Mouse (Mus musculus): ENCODE data around the gene Cdh18. TPM values are rescaled to one million over a fixed set of nuclear protein-coding genes. Genes with fewer than 3 reads are reported as not detected.
"Not testable (repeated sequence)": the region's sequence is repeated elsewhere in the genome, so short reads cannot be mapped to it uniquely, and the experiment has no call there.

Gene Cdh18
- total RNA-seq, 2 experiments from 2014 or later, result 0.99 to 1.00 TPM

DNA sequence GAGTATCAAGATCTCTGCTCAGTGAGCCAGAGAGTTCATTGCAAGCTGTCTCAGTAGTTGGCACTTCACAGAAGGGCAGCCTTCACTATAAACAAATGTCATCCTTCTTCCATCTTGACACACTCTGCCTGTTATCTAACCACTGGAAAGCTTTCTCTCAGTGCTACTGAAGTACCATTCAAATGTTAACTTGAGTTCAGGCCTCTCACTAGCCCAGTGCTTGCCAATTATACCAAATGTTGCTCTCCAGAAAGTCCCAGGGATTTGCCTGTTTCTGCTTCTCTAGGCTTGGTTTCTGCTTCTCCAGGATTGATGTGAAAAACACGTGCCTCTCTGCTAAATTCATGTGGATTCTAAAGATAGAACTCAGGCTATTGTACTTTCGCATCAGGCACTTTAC lies 681.8 kb downstream of the Cdh18 start:
- no peak for DNase-seq

DNA sequence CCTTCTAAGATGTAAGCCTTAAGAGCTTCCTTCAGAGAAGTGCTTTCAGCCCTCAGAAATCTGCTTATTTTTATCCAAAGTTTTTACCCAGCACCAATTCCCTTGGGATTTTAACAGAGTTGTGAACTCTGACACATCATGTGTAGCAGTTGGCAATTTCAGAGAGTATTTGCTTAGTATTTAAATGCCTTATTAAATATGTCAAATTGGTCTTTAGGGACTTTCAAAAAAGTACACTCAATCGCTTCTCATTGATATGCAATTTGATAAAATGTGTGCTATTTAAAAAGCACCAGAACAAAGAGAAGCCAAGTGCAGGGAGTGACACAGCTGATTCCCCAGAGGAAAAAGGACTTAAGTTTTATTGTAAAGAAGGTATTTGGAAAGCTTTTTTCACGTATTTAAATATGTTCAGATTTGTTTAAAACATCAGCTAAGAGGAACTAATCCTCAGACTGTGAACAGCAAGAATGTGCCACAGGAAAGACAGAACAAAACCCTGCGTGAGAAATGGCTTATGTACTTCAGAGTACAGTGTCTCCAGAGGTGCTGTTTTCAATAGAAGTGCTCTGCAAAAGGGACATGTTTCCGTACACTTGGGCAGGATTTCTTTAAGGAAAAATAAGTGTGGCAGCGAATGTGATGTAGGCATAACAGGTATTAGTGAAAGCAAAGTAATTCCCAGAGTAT lies 709.1 kb downstream of the Cdh18 start:
- DNase-seq, result no peak

DNA sequence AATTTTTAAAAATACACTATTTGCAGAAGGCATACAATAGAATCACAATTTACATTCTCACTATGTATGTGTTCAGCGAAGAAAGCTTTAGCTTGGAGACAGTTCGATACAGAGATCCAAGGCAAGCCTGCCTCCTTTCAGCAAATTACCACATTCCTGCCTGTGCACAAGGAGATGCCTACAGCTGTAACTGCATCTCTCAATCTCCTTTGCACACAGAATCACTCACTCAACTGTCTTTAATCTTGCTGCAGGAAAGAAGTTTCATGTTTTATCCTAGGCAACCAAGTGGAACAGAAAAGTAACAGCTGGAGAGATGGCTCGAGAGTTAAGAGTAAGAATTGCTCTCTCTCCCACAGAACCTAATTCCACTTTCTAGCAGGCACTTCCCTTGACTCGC lies 729.6 kb downstream of the Cdh18 start:
- no peak for DNase-seq

DNA sequence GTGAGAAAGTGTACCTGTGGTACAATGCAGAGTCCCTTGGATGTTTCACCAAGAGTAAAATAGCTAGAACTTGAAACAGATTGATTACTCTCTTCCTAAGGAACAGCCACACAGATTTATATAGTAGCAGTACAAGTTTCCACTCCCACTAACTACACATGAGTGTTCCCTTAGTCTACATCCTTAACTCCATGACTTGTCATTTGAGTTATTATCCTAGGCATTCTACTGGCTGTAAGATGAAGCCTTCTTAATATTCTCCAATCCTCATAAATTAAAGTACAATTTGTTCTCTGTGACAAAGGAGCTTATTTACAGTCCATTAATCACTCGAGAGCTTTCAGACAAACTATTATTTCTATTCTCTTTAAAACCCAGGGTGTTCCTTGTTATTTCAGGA lies 756.2 kb downstream of the Cdh18 start:
- no peak for DNase-seq

GRCm38 (mm10) chr15:23316766-23317165 lies 767.9 kb downstream of the Cdh18 start:
- no peak for DNase-seq

DNA sequence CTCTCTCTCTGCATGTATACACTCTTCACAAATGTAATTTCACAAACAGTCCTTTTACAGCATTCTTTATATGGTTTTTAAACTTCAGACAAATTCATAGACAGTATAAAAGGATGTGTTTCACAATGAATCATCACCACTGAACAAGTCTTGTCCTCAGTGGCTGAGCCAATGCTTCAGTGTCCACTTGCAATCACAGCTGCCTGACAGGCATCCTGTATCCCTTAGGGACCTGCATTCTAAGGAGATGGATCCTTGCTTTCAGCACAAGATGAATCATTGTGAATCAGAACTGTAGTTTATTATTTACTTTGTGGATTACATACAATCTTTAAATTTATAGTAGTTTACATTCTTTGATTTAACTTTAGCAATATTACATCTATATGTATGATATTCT lies 768.6 kb downstream of the Cdh18 start:
- DNase-seq, result no peak

DNA sequence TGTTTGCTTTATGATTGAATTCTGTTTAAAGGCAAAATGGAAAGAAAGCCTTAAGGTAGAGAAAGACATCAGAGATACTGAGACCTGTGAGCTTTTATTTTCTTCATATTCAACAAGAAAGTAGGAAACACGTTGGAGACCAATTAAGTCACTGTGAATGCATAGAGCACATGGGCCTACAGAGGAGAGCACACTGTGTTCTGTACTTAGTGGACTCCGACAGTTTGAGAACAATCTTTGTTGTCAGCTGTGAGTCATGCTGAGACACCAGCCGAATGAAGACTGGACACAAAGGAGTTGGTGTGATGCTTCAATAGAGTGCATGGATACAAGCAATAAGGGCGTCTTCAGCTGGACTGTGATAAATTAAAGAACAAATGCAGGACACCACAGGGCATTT lies 791.5 kb downstream of the Cdh18 start:
- DNase-seq, result not testable (repeated sequence)

DNA sequence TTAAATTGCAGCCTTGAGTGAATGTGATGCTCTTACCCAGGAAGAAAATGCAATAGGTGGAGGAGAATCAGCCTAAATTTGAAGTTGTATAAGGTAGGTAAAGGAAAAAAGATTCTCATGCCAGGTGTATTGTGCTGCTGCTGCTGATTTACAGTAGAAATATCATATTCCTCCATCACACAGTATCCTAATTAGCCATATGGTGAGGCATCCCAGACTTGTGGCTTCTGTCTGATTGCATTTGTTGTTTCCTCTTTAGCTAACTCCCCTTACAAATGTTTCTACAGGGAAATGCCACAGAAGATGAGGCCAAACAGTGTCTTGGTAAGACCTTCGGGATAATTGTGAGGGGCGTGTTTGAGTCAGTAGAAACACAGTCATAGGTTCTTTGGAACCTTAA lies 802.3 kb downstream of the Cdh18 start:
- DNase-seq, result no peak

DNA sequence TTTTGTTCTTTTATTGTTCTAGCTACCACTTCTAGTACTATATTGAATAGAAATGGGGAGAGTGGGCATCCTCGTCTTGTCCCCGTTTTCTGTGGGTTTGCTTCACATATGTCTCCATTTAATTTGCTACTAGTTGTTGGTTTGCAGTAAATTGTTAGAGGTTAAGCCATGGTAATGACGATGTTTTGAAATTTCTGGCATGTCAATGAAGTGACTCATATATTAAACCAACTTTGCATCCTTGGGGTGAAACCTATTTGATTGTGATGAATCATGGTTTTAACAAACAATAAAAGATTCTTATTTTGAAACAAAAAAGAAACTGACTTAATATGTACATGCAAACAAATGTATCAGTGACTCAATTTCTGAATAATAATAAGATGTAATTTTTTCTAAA lies 817.5 kb downstream of the Cdh18 start:
- no peak for DNase-seq

GRCm38 (mm10) chr15:23367712-23368111 lies 818.9 kb downstream of the Cdh18 start:
- no peak for DNase-seq

GRCm38 (mm10) chr15:23378016-23378750 lies 829.4 kb downstream of the Cdh18 start:
- no peak for DNase-seq

- DNase-seq, result no peak
Measured at GRCm38 (mm10) chr15:23385816-23386215, 837.0 kb downstream of the Cdh18 start.

GRCm38 (mm10) chr15:23396646-23397045 lies 847.8 kb downstream of the Cdh18 start:
- DNase-seq, result no peak

GRCm38 (mm10) chr15:23403792-23404191 lies 855.0 kb downstream of the Cdh18 start:
- DNase-seq, result no peak

GRCm38 (mm10) chr15:23408256-23408655 lies 859.4 kb downstream of the Cdh18 start:
- DNase-seq, result no peak

DNA sequence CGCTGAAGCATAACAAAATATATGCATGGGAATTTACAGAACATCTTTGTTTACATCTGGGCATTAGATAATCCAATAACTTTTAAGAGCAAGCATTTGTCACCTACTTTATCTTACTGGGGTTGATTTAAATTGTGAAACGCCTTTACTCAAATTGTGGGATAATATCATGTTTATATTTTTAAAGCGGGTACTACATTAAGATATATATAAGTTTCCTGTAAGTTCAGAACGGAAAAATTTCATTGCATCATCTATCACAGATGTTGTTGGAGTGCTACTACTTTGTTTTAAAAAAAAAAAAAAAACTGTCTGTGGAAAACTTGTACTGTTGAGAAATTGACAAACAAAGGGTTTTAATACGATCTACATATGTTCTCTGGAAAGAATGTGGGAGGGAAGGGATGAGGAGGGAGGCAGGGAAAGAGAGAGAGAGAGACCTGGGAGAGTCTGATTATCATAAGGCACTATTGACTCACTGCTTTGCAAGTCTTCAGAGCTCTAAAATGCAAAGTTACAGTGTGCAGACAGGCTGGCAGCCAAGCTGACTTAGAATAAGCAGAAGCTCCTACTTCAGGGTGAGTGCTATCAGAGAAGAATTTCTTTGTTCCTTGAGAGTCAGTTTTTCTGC lies 867.7 kb downstream of the Cdh18 start:
- DNase-seq, result no peak

GRCm38 (mm10) chr15:23418158-23418557 lies 869.3 kb downstream of the Cdh18 start:
- DNase-seq, result no peak

GRCm38 (mm10) chr15:23420010-23420409 lies 871.2 kb downstream of the Cdh18 start:
- no peak for DNase-seq

DNA sequence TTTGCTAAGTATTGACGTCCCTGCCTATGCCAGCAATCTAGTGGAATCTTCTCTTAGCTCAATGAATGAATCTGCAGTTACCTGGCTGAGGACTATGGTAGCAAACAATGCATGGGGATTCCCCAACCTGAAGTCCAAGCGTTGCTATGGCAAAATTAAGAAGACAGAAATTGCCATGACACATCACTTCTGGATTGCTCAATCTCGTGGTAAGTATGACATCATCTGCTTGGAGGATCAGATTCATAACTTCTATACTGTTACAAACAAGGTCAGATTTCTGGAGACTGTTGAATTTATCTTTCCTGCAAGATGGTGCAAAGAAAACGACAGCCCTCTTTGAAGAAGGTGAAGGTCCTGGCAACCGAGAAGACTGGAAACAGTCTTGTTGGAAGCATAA lies 881.2 kb downstream of the Cdh18 start:
- no peak for DNase-seq

DNA sequence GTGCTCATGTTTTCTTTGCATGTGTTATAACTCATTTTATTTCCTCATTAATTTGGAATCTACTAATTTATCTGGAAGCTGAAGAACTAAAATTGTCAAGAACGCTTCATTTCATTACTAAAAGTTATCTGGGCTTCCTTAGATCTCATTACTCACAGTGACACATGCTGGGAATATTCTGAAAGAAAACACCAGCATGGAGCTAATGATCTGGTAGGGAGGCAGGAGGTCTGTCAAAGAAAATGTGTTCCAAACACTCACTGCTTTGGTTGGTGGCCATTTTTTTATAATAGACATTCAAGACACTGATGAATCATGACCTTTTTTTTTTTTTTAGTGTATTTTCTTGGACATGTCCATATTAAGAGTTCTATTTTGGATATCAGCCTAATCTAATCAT lies 899.7 kb downstream of the Cdh18 start:
- DNase-seq, result no peak

DNA sequence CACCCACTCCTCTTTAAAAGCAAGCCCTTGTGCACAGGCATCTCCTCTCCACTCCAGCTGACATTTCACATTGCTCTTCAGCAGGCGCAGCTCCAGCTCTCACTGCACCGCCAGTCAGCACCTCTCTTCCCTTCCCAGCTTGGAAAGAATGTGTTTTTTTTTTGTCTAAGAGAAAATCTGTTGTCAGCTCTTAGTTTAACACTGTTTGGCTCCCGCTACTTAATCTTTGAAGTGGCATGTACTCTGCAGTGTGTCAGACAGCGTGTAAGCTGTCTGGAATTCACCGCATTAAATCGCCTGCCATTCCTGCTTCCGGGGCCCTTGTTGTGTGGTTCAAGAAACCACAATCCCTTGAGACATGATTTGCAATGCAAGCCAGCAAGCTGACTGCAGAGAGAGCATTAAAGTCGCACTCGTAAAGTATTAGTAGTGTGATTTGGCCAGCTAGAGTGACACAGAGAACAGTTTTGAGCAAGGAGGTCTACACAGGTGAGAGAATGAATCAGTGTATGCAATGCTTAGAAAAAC lies 903.3 kb downstream of the Cdh18 start:
- DNase-seq, result peak; percentile 6

DNA sequence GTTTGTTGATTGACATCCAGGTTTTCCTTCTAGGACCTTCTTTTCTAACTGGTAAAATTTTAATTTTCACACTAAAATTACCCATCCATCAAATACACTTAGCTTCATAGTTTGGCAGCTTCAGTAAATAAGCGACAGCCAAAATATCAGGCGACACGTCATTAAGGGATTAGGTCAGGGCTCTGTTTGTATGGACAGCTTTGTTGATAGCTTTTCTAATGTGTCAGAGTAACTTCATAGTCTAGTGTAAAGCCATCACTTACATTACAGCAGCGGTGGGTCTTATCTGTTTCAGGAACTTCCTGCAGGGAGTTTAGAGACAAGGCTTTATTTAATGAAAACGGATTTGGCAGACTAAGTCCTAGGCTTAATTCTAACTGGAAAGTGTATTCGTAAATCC lies 904.5 kb downstream of the Cdh18 start:
- no peak for DNase-seq

- no peak for DNase-seq
Measured at GRCm38 (mm10) chr15:23455344-23455743, 906.5 kb downstream of the Cdh18 start.

Data from adrenal gland, postnatal 10 days (tissue).